Mouse (Mus musculus) hindbrain, embryonic 12.5 days (tissue): ENCODE measurements around the gene Cpa1. TPM values are rescaled to one million over a fixed set of nuclear protein-coding genes. Genes with fewer than 3 reads are reported as not detected.

Experiments used
- ATAC-seq: fragments of 200-750 bp; cut with Nextera tagmentation; 2 replicates; pipeline ENCODE4 v1.8.0; 2017; ENCODE audit warnings: moderate TSS enrichment; ENCODE audit not compliant: low FRiP score
- H3K27ac ChIP-seq: fragments of 300-500 bp; sonication (generic); 2 replicates; pipeline ENCODE4 v1.5.1; 2016; ENCODE audit warnings: mild to moderate bottlenecking
- H3K27me3 ChIP-seq: fragments of 300-500 bp; sonication (generic); 2 replicates; pipeline ENCODE4 v1.6.1; 2016; ENCODE audit warnings: mild to moderate bottlenecking
- H3K36me3 ChIP-seq: fragments of 300-500 bp; sonication (generic); 2 replicates; pipeline ENCODE4 v1.6.1; 2016; ENCODE audit warnings: mild to moderate bottlenecking
- H3K4me1 ChIP-seq: fragments of 300-500 bp; sonication (generic); 2 replicates; pipeline ENCODE4 v1.6.1; 2016
- H3K4me2 ChIP-seq: fragments of 300-500 bp; sonication (generic); replicated peaks from 2 replicates; pipeline ENCODE4 v1.6.1; 2016; ENCODE audit warnings: mild to moderate bottlenecking
- H3K4me3 ChIP-seq: fragments of 300-500 bp; sonication (generic); 2 replicates; pipeline ENCODE4 v1.5.1; 2016; ENCODE audit warnings: mild to moderate bottlenecking
- H3K9ac ChIP-seq: fragments of 300-500 bp; sonication (generic); 2 replicates; pipeline ENCODE4 v1.6.1; 2016; ENCODE audit warnings: mild to moderate bottlenecking, moderate library complexity
- H3K9me3 ChIP-seq: fragments of 300-500 bp; sonication (generic); replicated peaks from 2 replicates; pipeline ENCODE4 v1.6.1; 2016; ENCODE audit warnings: mild to moderate bottlenecking
- WGBS: fragments of 180-500 bp; shearing (Covaris S2); methylation state at CpG from one replicate; pipeline ENCODE4 v1.1.7; 2016; 5-methylcytosine and 5-hydroxymethylcytosine counted together
- polyA plus RNA-seq: library from polyadenylated mRNA; unstranded; fragments of >200 nt; fragmentation: Nextera tagmentation; extraction: Ambion mirVana; gene quantifications from 2 replicates; pipeline ENCODE4 v1.2.1, GENCODE M21; 2016

Cpa1 gene
- polyA plus RNA-seq, 1 experiment from 2014 or later: 0.30 TPM

DNA sequence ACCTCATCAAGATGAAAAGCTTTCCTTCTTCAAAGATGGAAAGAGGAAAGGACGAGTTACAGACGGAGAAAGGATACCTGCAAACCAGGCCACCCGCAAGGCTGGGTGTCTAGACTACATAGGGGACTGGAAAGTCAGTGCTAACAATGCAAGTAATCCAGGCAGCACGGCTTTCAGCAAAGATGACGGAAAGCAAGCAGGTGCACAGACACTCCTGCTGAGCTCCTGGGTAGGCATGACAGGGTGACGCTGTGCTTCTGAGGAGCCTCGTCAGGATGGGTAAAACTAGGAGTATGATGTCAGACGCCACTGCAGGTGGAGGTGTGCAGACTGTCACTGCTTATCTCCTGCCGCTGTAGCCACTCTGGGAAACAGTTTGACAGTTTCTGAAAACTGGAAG lies 38.6 kb downstream of the Cpa1 start:
- H3K4me3 ChIP-seq: no peak overlapping the region
- no peaks in the 10 kb centered on the region for H3K36me3 ChIP-seq
- no peak overlapping the region for H3K4me2 ChIP-seq
- no peak for ATAC-seq
- WGBS: 79% methylated on average over 9 of the region's 9 CpGs
- H3K27me3 ChIP-seq: no peaks in the 10 kb centered on the region
- no peak overlapping the region for H3K9ac ChIP-seq
- peak overlapping the region; percentile 67 for H3K27ac ChIP-seq
- no peaks in the 10 kb centered on the region for H3K9me3 ChIP-seq
- H3K4me1 ChIP-seq: peaks cover 46% of the 10 kb centered on the region

GRCm38 (mm10) chr6:30678482-30678881 lies 39.5 kb downstream of the Cpa1 start:
- H3K4me2 ChIP-seq: no peak overlapping the region
- no peaks in the 10 kb centered on the region for H3K9me3 ChIP-seq
- no peaks in the 10 kb centered on the region for H3K36me3 ChIP-seq
- H3K4me3 ChIP-seq: no peak overlapping the region
- no peaks in the 10 kb centered on the region for H3K27me3 ChIP-seq
- H3K4me1 ChIP-seq: peaks cover 48% of the 10 kb centered on the region
- ATAC-seq: peak; percentile 77
- no peak overlapping the region for H3K9ac ChIP-seq
- H3K27ac ChIP-seq: peak overlapping the region; percentile 62
- 39% methylated on average over 6 of the region's 6 CpGs for WGBS

DNA sequence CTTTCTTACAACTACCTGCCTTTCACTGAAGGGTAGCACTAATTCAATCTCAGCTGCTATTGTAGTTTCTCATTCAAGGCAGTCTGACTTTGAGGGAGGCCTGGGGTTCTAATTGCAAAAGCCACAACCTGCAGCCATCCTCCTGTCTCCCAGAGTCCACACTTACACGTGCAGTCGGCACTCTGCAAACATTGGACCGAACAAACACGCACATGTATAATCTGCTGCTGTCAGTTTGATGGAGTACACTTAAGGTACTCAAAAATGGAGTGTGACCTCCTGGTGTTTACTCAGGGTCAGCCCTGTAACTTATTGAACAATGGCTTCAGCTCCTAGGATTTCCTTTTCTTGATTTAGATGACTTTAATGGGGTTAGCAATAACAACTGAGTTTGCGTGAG lies 40.5 kb downstream of the Cpa1 start:
- WGBS: 62% methylated on average over 5 of the region's 5 CpGs
- H3K27me3 ChIP-seq: no peaks in the 10 kb centered on the region
- ATAC-seq: no peak
- no peak overlapping the region for H3K4me3 ChIP-seq
- no peaks in the 10 kb centered on the region for H3K36me3 ChIP-seq
- no peaks in the 10 kb centered on the region for H3K9me3 ChIP-seq
- H3K4me2 ChIP-seq: no peak overlapping the region
- H3K4me1 ChIP-seq: peaks cover 39% of the 10 kb centered on the region
- peak overlapping the region; percentile 55; the same call in 1 of the 2 replicates for H3K27ac ChIP-seq
- no peak overlapping the region for H3K9ac ChIP-seq

DNA sequence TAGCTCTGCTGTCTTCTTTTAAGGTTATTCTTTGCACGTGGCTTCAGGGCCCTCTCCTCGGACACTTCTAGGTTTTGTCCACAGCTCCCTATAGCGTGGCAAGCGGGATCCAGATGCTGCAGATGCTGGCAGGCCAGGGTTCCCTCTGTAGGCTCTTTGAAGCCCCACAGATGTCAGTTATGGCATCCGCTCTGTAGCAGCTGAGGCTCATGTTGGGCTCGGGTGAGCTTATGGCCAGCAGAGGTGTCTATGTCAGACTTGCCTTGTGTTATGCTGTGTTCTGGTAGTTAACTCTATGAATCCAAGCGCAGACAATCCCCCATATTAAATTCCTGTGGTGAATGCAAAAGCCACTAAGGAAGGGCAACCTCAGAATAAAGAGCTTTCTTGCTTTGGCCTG lies 41.4 kb downstream of the Cpa1 start:
- H3K36me3 ChIP-seq: no peaks in the 10 kb centered on the region
- H3K4me2 ChIP-seq: no peak overlapping the region
- ATAC-seq: no peak
- H3K9ac ChIP-seq: no peak overlapping the region
- WGBS: 69% methylated on average over 7 of the region's 7 CpGs
- peaks cover 30% of the 10 kb centered on the region for H3K4me1 ChIP-seq
- no peaks in the 10 kb centered on the region for H3K9me3 ChIP-seq
- no peaks in the 10 kb centered on the region for H3K27me3 ChIP-seq
- H3K4me3 ChIP-seq: no peak overlapping the region
- H3K27ac ChIP-seq: peak overlapping the region; percentile 30; the same call in 1 of the 2 replicates

DNA sequence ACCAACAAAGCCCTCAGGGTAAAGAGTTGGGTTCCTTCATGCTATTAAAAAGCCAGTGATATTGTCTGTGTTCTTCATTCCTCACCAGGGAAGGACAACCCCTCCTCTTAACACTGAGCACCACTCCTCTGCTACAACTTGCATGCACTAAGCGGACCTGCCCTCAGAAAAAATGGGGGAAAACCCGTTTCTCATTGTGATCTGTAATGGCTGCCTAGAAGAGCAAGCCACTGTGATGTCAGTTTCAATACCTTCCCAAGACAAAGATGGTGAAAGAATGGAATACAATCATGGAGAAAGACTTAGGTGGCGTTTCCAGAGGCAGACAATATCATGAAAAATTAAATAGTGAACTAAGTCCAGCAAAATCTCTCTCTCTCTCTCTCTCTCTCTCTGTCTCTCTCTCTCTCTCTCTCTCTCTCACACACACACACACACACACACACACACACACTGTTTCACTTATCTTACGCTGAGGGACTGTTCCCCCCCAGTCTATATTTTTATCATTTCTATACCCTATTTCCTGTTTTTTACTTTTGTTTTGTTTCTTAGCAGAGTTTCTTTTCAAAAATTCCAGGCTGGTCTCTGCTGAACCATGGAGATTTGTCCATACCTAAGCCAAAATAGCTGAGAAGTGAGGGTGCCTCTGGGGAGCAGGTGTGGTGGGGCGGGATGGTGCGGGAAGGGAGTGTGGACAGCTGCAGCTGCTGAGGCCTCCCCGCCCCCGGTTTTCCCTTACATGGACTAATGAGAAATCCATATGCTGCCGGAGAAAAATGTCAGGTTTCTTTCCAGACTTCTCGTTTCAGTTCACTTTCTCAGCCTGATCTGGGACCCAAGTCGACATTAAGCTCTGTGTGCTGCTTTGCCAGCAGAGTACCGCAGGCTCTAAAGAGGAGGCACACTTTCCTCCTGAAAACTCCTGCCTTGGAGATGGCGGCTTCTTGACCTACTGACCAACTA lies 43.2 kb downstream of the Cpa1 start:
- Histone ChIP-seq H3K4me3 (no peak overlapping the region), H3K9me3 (no peaks in the 10 kb centered on the region), H3K9ac (no peak overlapping the region), H3K4me2 (no peak overlapping the region), H3K4me1 (peaks cover 23% of the 10 kb centered on the region), H3K27ac (peak overlapping the region; percentile 71), H3K27me3 (no peaks in the 10 kb centered on the region), H3K36me3 (no peaks in the 10 kb centered on the region)
- ATAC-seq: no peak
- 49% methylated on average over 13 of the region's 13 CpGs for WGBS

DNA sequence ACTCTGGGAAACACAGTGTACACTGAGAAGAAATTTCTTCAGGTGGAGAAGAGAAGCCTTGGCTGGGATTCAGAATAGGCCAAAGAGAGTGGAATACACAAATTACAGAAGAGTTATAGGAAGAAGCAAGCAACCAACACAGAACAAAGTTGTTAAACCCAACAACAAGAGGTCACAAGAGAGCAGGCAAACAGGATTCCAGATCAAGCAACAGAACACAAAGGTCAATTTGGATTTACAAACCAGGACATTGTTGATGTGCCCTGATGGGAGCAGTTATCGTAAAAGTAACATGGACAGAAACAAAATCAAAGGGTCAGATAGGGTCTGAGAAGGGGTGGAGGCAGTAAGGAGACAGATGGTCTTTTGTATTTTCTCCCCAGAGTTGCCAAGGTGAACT lies 45.6 kb downstream of the Cpa1 start:
- Histone ChIP-seq H3K4me2 (no peak overlapping the region), H3K27me3 (no peaks in the 10 kb centered on the region), H3K9ac (no peak overlapping the region), H3K9me3 (no peaks in the 10 kb centered on the region), H3K27ac (no peak overlapping the region), H3K4me3 (no peak overlapping the region), H3K36me3 (no peaks in the 10 kb centered on the region), H3K4me1 (peaks cover 13% of the 10 kb centered on the region)
- 75% methylated on average over 1 of the region's 1 CpGs for WGBS
- ATAC-seq: no peak

DNA sequence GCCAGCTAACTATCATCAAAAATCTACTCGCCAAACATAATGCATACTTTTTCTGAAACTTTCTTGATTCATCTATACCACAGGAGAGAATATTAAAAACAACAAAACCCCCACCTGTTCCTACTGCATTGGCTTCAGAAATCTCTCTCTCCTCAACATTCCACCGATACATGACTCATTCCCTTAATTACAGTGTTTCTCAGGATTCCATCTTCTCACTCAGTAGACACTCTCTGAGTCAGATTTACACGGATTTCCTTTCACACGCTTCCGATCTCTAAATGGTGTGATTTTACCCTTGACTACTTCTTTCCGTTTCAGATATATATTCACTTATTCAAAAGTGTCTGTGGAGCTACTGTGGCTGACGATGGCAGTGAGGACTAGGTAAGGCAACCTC lies 48.2 kb downstream of the Cpa1 start:
- WGBS: 94% methylated on average over 7 of the region's 7 CpGs
- H3K27ac ChIP-seq: no peak overlapping the region
- H3K9me3 ChIP-seq: no peaks in the 10 kb centered on the region
- no peak for ATAC-seq
- H3K27me3 ChIP-seq: no peaks in the 10 kb centered on the region
- H3K4me3 ChIP-seq: no peak overlapping the region
- no peaks in the 10 kb centered on the region for H3K36me3 ChIP-seq
- H3K4me2 ChIP-seq: no peak overlapping the region
- peaks cover 11% of the 10 kb centered on the region for H3K4me1 ChIP-seq
- H3K9ac ChIP-seq: no peak overlapping the region

DNA sequence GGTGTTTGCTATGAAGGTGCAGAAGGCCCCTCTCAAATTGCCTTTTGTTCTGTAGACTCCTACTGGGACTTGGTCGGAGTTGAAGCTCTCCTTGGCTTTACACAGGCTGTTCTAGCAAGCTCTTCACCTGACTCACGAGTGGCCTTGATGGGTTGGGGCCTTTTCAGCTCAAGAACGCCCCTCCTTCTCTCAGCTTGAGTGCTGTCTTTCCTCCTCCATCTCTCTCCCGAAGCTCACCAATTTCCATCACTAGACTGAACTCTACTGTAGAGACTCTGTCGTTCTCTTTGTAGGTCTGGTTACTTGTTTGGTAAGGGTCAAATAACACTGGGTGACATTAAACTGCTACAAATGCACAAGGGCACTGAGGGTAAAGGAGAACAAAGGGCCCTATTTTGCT lies 53.8 kb downstream of the Cpa1 start:
- H3K27me3 ChIP-seq: no peaks in the 10 kb centered on the region
- ATAC-seq: no peak
- 75% methylated on average over 5 of the region's 5 CpGs for WGBS
- H3K9me3 ChIP-seq: no peaks in the 10 kb centered on the region
- H3K36me3 ChIP-seq: no peaks in the 10 kb centered on the region
- H3K27ac ChIP-seq: peak overlapping the region; percentile 94
- peak overlapping the region; percentile 58 for H3K4me3 ChIP-seq
- peak overlapping the region; percentile 62 for H3K9ac ChIP-seq
- peak overlapping the region; percentile 66 for H3K4me2 ChIP-seq
- H3K4me1 ChIP-seq: peaks cover 15% of the 10 kb centered on the region

DNA sequence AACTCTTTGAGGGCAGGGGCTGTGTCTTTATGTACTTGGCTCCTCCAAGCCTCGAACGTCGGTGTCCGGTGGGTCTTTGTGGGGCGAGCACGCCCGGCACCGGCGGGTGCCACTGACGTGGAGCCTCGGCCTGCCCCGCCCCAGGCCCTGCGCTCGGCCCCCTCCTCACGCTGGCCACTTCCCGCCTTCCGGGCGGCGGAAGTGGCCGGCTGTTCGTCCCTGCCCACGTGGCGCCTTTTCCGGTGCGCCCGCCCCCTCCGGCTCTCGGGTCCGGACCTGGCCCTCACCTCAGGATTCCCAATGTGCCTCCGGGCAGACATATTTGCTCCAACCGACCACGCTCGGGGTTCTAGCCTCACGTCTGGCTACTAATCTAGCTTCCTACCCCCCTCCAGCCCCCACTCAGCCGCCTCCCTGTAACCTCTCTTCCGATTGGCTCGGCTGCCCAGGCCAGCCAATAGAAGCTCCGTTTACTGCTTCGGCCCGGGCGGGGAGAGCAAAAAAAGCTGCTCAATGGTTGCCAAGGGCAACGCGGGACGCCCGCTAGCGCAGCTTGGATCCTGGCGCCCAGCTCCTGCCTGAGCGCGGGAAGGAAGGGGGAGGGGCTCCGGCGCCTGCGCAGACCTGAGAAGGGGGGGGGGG lies 54.5 kb downstream of the Cpa1 start, which contains the start of gene Cep41:
TSS of gene Cep41 (minus strand) at position 400 of the 642 bp plus-strand sequence.
- peaks cover 15% of the 10 kb centered on the region for H3K4me1 ChIP-seq
- H3K27me3 ChIP-seq: no peaks in the 10 kb centered on the region
- H3K4me3 ChIP-seq: peak within 1 kb of the TSS; percentile 58
- H3K4me2 ChIP-seq: peak within 1 kb of the TSS; percentile 66
- no peaks in the 10 kb centered on the region for H3K36me3 ChIP-seq
- WGBS: under 1% methylated on average over 46 of the region's 52 CpGs
- no peaks in the 10 kb centered on the region for H3K9me3 ChIP-seq
- H3K27ac ChIP-seq: peak within 1 kb of the TSS; percentile 94
- peak; percentile 98 for ATAC-seq
- peak within 1 kb of the TSS; percentile 62 for H3K9ac ChIP-seq

DNA sequence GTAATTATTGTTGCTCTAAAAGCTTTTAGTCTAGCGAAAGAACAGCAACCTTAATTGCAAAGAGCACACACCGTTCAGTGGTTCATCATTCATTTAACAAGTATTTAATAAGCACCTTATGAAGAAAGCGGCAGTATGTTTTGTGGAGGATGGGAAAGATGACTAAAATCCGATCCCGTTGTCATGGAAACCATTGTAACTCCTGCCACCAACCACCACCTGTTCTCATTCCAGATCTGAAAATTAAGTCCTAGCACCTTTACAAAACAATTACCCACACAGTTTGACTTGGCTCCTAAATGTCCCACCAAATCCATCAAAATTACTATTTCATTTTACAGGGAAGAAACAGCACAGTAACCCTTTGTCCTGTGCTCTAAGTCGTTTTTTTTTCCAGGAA lies 55.2 kb downstream of the Cpa1 start:
- peak overlapping the region; percentile 94; the same call in 1 of the 2 replicates for H3K27ac ChIP-seq
- peak overlapping the region; percentile 66 for H3K4me2 ChIP-seq
- H3K9ac ChIP-seq: no peak overlapping the region; the same call in 1 of the 2 replicates
- H3K36me3 ChIP-seq: no peaks in the 10 kb centered on the region
- H3K9me3 ChIP-seq: no peaks in the 10 kb centered on the region
- peaks cover 15% of the 10 kb centered on the region for H3K4me1 ChIP-seq
- H3K4me3 ChIP-seq: peak overlapping the region; percentile 58; the same call in 1 of the 2 replicates
- 40% methylated on average over 6 of the region's 6 CpGs for WGBS
- H3K27me3 ChIP-seq: no peaks in the 10 kb centered on the region
- ATAC-seq: no peak; the same call in 1 of the 2 replicates
